Mouse (Mus musculus): ENCODE measurements around the gene Dmrtb1. TPM values are rescaled to one million over a fixed set of nuclear protein-coding genes. Genes with fewer than 3 reads are reported as not detected.

The Dmrtb1 gene
- polyA plus RNA-seq, 1 experiment from 2014 or later: not detected

DNA sequence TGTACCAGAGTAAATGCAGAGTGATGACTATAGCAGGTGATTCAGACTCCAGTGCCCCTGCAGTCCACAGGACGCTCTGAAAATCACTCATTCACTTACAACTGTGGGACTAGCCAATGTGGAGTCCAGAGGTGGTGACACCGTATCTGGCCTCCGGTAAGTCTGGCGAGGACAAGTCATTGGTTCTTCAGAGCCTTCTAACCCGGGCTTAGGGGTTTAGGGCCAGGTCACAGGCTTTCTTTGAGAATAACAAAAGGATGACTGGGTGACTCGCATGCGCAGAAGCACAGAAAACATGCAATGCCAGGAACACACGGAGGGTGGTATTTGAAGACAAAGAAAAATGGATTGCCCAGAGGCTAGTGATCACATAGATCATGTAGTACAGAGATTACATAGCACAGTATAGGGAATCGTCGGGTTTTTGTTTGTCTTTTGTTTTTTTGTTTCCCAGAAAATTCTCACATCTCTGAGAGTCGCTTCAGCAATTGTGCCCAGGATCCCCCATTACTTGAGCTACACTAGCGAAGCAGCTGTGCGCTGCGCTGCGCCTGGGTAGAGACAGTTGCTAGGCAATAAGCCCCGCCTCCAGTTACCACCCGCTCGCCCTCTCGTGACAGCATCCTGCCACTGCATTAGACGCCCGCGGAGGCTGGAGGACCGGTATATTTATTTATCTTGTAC, 10.2 kb downstream of the Dmrtb1 start:
- no peak overlapping the region for H3K9ac ChIP-seq (replicated peaks; ENCODE audit: low read depth, low read length)
- H3K36me3 ChIP-seq (ENCODE audit: control insufficient read depth, insufficient read depth, low read length): no peaks in the 10 kb centered on the region
- H3K4me1 ChIP-seq (ENCODE audit: control insufficient read depth, insufficient read depth, low read length): no peaks in the 10 kb centered on the region; the same call in 1 of the 2 replicates
- H3K9me3 ChIP-seq (ENCODE audit: control insufficient read depth, low read depth, low read length): no peaks in the 10 kb centered on the region
- H3K4me3 ChIP-seq (ENCODE audit: low read depth, low read length): no peak overlapping the region
- H3K27ac ChIP-seq (ENCODE audit: low read length): no peak overlapping the region
- H3K4me2 ChIP-seq (replicated peaks; ENCODE audit: low read depth, low read length): peak overlapping the region; percentile 15; the same call in 1 of the 2 replicates
- H3K27me3 ChIP-seq (ENCODE audit: control insufficient read depth, insufficient read depth, low read length): no peaks in the 10 kb centered on the region
- 21% methylated on average over 23 of the region's 23 CpGs for WGBS
- peak; percentile 87 for ATAC-seq (ENCODE audit: insufficient number of reproducible peaks, insufficient read depth, low FRiP score, low read depth)

DNA sequence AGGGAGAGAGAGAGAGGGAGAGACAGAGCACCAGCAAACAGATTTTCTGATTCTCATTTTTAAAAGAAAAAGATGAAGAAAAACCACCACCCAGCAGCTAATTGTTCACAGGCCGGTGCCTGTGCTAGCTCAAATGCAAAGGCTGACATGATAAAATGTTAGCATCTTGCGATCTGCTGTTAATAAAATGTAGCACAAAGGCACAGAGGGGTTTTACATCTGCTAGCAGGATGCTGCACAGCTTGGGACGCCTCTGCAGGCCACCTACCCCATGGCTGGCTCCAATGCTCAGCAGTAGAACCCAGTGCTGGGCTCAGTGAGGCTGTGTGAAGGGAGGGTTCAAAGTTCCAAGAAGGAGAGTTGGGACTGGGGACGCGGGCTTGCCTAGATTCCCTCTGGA, 13.3 kb downstream of the Dmrtb1 start:
- no peak overlapping the region for H3K4me2 ChIP-seq (replicated peaks; ENCODE audit: low read depth, low read length)
- no peaks in the 10 kb centered on the region for H3K9me3 ChIP-seq (ENCODE audit: control insufficient read depth, low read depth, low read length)
- ATAC-seq (ENCODE audit: insufficient number of reproducible peaks, insufficient read depth, low FRiP score, low read depth): no peak
- no peaks in the 10 kb centered on the region for H3K36me3 ChIP-seq (ENCODE audit: control insufficient read depth, insufficient read depth, low read length)
- no peaks in the 10 kb centered on the region; the same call in 1 of the 2 replicates for H3K4me1 ChIP-seq (ENCODE audit: control insufficient read depth, insufficient read depth, low read length)
- 65% methylated on average over 5 of the region's 5 CpGs for WGBS
- no peak overlapping the region for H3K9ac ChIP-seq (replicated peaks; ENCODE audit: low read depth, low read length)
- H3K27ac ChIP-seq (ENCODE audit: low read length): no peak overlapping the region
- no peaks in the 10 kb centered on the region for H3K27me3 ChIP-seq (ENCODE audit: control insufficient read depth, insufficient read depth, low read length)
- no peak overlapping the region for H3K4me3 ChIP-seq (ENCODE audit: low read depth, low read length)

DNA sequence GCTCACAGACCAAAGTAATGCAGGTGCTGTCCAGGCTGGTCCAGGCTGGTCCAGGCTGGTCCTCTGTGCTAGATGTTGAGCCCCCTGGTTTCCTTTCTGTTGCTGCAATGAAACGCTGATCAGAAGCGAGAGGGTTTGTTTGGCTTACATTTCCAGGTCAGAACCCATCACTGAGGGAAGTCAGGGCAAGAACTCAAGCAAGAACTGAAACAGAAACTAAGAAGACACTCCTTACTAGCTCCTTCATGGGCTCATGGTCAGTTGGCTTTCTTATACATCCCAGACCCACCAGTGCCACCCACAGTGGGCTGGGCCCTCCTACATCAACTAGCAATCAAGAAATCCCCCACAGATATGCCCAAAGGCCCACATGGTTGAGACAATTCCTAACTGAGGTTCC, 15.5 kb downstream of the Dmrtb1 start:
- Histone ChIP-seq H3K4me2 (replicated peaks; ENCODE audit: low read depth, low read length) (no peak overlapping the region), H3K36me3 (ENCODE audit: control insufficient read depth, insufficient read depth, low read length) (no peaks in the 10 kb centered on the region), H3K4me3 (ENCODE audit: low read depth, low read length) (no peak overlapping the region), H3K4me1 (ENCODE audit: control insufficient read depth, insufficient read depth, low read length) (no peaks in the 10 kb centered on the region; the same call in 1 of the 2 replicates), H3K27ac (ENCODE audit: low read length) (no peak overlapping the region), H3K27me3 (ENCODE audit: control insufficient read depth, insufficient read depth, low read length) (no peaks in the 10 kb centered on the region), H3K9me3 (ENCODE audit: control insufficient read depth, low read depth, low read length) (no peaks in the 10 kb centered on the region), H3K9ac (replicated peaks; ENCODE audit: low read depth, low read length) (no peak overlapping the region)
- WGBS: 89% methylated on average over 2 of the region's 2 CpGs
- no peak for ATAC-seq (ENCODE audit: insufficient number of reproducible peaks, insufficient read depth, low FRiP score, low read depth)

DNA sequence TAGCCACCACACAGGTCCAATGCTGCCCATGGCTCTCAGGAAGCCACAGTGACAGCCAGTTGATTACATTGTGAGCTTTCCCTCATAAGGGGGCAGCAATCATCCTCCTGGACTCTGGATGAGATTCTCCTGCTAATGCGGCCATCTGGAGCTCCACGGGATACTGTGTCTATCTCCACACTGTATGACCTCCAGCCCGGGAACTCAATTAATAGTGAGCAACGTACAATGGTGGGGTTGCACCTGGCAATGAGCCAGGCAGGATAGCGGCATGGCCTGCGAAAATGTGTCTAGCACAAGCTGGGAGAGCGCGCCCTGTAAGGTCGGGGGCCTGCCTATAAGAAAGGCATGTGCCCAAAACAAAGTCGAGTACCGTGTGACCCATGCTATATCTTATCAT, 23.4 kb downstream of the Dmrtb1 start:
- H3K36me3 ChIP-seq (ENCODE audit: control insufficient read depth, insufficient read depth, low read length): no peaks in the 10 kb centered on the region
- no peaks in the 10 kb centered on the region for H3K27me3 ChIP-seq (ENCODE audit: control insufficient read depth, insufficient read depth, low read length)
- H3K9ac ChIP-seq (replicated peaks; ENCODE audit: low read depth, low read length): no peak overlapping the region
- H3K27ac ChIP-seq (ENCODE audit: low read length): no peak overlapping the region
- H3K4me2 ChIP-seq (replicated peaks; ENCODE audit: low read depth, low read length): no peak overlapping the region
- WGBS: 84% methylated on average over 11 of the region's 11 CpGs
- H3K9me3 ChIP-seq (ENCODE audit: control insufficient read depth, low read depth, low read length): no peaks in the 10 kb centered on the region
- no peak overlapping the region for H3K4me3 ChIP-seq (ENCODE audit: low read depth, low read length)
- no peak for ATAC-seq (ENCODE audit: insufficient number of reproducible peaks, insufficient read depth, low FRiP score, low read depth)
- no peaks in the 10 kb centered on the region for H3K4me1 ChIP-seq (ENCODE audit: control insufficient read depth, insufficient read depth, low read length)

DNA sequence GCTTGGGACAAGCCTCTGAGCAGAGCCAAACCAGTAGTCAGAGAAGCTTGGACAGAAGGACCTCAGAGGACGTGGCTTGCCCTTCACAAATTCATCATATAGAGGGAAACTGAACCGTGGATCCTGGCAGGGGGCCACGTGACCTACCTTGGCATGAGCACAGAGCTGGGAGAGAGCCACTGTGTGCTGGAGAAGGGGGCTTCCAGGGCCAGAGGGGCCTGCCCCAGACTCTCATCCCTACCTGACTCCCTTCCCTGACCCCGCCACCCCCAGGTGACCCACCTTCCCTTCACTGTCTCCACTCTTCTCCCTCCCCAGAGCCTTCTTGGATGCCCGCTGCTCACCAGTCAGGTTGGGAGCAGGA, 30.8 kb downstream of the Dmrtb1 start:
- Histone ChIP-seq H3K27ac (ENCODE audit: low read length) (no peak overlapping the region), H3K36me3 (ENCODE audit: control insufficient read depth, insufficient read depth, low read length) (no peaks in the 10 kb centered on the region), H3K9me3 (ENCODE audit: control insufficient read depth, low read depth, low read length) (no peaks in the 10 kb centered on the region), H3K4me2 (replicated peaks; ENCODE audit: low read depth, low read length) (no peak overlapping the region), H3K4me3 (ENCODE audit: low read depth, low read length) (no peak overlapping the region), H3K27me3 (ENCODE audit: control insufficient read depth, insufficient read depth, low read length) (no peaks in the 10 kb centered on the region), H3K9ac (replicated peaks; ENCODE audit: low read depth, low read length) (no peak overlapping the region), H3K4me1 (ENCODE audit: control insufficient read depth, insufficient read depth, low read length) (0 out of 2 replicates have a peak, but pooled peaks cover 3% of the 10 kb centered on the region)
- WGBS: 66% methylated on average over 5 of the region's 5 CpGs
- peak; percentile 33; the same call in 1 of the 2 replicates for ATAC-seq (ENCODE audit: insufficient number of reproducible peaks, insufficient read depth, low FRiP score, low read depth)

DNA sequence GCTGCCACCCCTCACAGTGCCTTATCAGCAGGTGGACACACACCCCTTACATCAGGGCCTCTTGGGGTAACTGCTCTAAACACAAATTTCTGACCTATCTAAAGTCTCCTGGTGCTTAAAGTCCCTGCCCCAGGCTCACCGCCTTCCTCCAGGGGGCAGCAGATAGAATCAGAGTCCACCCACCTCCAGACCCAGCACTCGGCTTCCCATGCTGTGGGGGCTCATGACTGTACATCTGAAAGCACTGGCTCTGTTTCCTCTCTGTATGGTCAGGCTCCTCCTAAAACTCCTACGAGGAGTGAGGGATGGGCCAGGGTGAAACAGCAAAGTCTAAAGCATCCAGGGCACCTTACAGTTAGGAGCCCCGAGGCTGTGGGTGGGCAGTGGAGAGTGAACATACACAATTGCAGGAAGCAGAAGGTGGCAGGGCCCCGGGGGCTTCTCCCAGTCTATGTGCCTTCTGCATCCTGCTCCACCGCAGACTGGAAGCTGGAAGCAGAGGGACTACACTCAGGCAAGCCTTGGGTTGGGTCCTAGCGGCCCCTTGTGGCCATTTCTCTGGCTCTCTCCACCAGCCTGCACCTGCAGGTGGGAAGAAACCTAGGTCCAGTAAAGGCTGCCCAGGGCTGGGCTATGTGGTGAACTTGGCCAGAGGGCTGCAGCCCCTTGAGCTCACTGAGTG, 31.3 kb downstream of the Dmrtb1 start:
- no peak overlapping the region for H3K9ac ChIP-seq (replicated peaks; ENCODE audit: low read depth, low read length)
- no peak overlapping the region for H3K4me3 ChIP-seq (ENCODE audit: low read depth, low read length)
- ATAC-seq (ENCODE audit: insufficient number of reproducible peaks, insufficient read depth, low FRiP score, low read depth): peak; percentile 70
- 0 out of 2 replicates have a peak, but pooled peaks cover 3% of the 10 kb centered on the region for H3K4me1 ChIP-seq (ENCODE audit: control insufficient read depth, insufficient read depth, low read length)
- H3K27ac ChIP-seq (ENCODE audit: low read length): no peak overlapping the region
- no peaks in the 10 kb centered on the region for H3K27me3 ChIP-seq (ENCODE audit: control insufficient read depth, insufficient read depth, low read length)
- 11% methylated on average over 7 of the region's 7 CpGs for WGBS
- H3K9me3 ChIP-seq (ENCODE audit: control insufficient read depth, low read depth, low read length): no peaks in the 10 kb centered on the region
- H3K36me3 ChIP-seq (ENCODE audit: control insufficient read depth, insufficient read depth, low read length): no peaks in the 10 kb centered on the region
- H3K4me2 ChIP-seq (replicated peaks; ENCODE audit: low read depth, low read length): peak overlapping the region; percentile 3; the same call in 1 of the 2 replicates

DNA sequence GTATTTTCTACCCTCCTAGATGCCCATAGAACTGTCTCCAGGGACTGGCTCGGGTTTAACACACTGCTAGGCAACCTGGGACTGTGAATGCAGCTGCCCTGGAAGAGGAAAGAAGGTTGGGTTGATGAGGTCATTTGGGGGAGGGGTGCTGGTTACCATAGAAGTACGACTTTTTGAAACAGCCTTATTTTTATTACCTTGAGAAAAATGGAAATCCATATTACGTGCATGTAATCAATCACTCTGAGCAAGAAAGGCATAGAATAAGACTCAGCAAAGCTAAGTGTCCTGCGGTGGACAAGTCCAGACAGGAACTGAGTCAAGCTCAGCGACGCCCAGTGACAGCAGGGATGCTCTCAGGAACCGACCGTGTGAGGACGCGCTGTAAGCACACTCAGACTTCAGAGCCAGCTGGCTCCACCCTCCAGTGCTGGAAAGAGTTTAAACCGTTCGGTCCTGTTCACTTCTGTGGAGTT, 33.0 kb downstream of the Dmrtb1 start:
- ATAC-seq (ENCODE audit: insufficient number of reproducible peaks, insufficient read depth, low FRiP score, low read depth): 0 out of 2 replicates have a peak, but pooled peaks have one; percentile 35

DNA sequence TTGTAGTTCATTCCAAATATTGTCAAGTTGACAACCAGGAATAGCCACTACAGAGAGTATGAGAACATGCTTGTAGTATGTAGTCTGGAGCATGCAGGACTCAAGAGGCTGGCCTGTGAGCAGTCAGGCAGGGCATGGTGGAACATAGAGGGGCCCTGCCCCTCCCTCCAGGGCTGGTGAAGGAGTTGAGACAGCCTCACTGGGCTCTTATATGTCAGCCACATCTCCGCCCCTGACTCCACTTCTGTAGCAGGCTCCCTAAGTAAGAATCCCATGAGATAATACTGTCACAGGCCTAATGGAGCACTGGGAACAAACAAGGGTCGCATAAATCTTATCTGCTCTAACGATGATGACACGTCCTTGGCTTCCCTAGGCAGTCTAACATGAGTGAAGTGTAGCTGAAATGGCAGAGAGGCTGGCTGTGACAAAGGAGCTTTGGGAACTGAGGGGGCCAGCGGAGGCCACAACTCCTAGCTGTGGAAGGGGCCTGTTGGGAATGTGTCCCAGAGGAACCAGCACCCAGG, 35.0 kb downstream of the Dmrtb1 start:
- Histone ChIP-seq H3K4me2 (replicated peaks; ENCODE audit: low read depth, low read length) (no peak overlapping the region), H3K36me3 (ENCODE audit: control insufficient read depth, insufficient read depth, low read length) (no peaks in the 10 kb centered on the region), H3K9me3 (ENCODE audit: control insufficient read depth, low read depth, low read length) (no peaks in the 10 kb centered on the region), H3K27ac (ENCODE audit: low read length) (no peak overlapping the region), H3K27me3 (ENCODE audit: control insufficient read depth, insufficient read depth, low read length) (no peaks in the 10 kb centered on the region), H3K4me3 (ENCODE audit: low read depth, low read length) (no peak overlapping the region), H3K4me1 (ENCODE audit: control insufficient read depth, insufficient read depth, low read length) (0 out of 2 replicates have a peak, but pooled peaks cover 3% of the 10 kb centered on the region), H3K9ac (replicated peaks; ENCODE audit: low read depth, low read length) (no peak overlapping the region)
- ATAC-seq (ENCODE audit: insufficient number of reproducible peaks, insufficient read depth, low FRiP score, low read depth): no peak
- 74% methylated on average over 5 of the region's 5 CpGs for WGBS

More for the DNA sequence above, 33.0 kb downstream of the Dmrtb1 start:
- Histone ChIP-seq H3K9ac (replicated peaks; ENCODE audit: low read depth, low read length) (no peak overlapping the region), H3K9me3 (ENCODE audit: control insufficient read depth, low read depth, low read length) (no peaks in the 10 kb centered on the region), H3K27me3 (ENCODE audit: control insufficient read depth, insufficient read depth, low read length) (no peaks in the 10 kb centered on the region), H3K4me2 (replicated peaks; ENCODE audit: low read depth, low read length) (no peak overlapping the region), H3K4me3 (ENCODE audit: low read depth, low read length) (no peak overlapping the region), H3K27ac (ENCODE audit: low read length) (no peak overlapping the region), H3K36me3 (ENCODE audit: control insufficient read depth, insufficient read depth, low read length) (no peaks in the 10 kb centered on the region), H3K4me1 (ENCODE audit: control insufficient read depth, insufficient read depth, low read length) (0 out of 2 replicates have a peak, but pooled peaks cover 3% of the 10 kb centered on the region)
- 24% methylated on average over 12 of the region's 12 CpGs for WGBS

Data from stomach, embryonic 14.5 days (tissue).